Mouse (Mus musculus): Measurements from ENCODE around the gene Gm10337.

DNA sequence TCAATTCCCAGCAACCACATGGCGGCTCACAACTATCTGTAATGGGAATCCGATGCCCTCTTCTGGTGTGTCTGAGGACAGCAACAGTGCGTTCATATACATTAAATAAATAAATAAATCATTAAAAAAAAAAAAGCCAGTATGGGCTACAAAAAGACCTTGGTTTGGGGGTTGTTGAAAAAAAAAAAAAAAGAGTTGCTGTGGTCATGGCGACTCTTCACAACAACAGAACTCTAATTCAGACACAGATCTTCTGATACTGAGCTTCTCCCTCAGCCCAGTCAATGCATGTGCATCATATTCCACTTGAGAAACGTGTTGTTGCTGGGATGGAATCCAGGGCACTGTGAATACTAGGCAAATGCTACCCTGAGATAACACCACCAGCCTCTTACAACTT, 49.1 kb downstream of the Gm10337 start:
- TF ChIP-seq POLR2A (IDR thresholded peaks at IDR 0.05; ENCODE audit: borderline replicate concordance, insufficient read depth, low read length) (no peak), CTCF (IDR thresholded peaks at IDR 0.05; ENCODE audit: borderline replicate concordance, insufficient read depth, low read depth, low read length) (no peak)
